Mouse (Mus musculus) kidney, adult 10 weeks (tissue): ENCODE measurements around the gene Cd160. TPM values are rescaled to one million over a fixed set of nuclear protein-coding genes. Genes with fewer than 3 reads are reported as not detected.

Experiments
- polyA plus RNA-seq: library from polyadenylated mRNA; stranded (reverse); fragments of 350-450 nt; fragmentation: Illumina TruSeq; extraction: RNeasy Lipid Tissue Mini Kit (QIAGEN cat#74804); gene quantifications from one replicate; pipeline ENCODE4 v1.2.3, GENCODE M21; 2014; ENCODE audit warnings: low read depth, low replicate concordance

Cd160 gene
- not detected for polyA plus RNA-seq

GRCm38 (mm10) chr3:96828984-96829383 is at the start of gene Cd160, which contains the start of gene Pdzk1:
TSS of gene Cd160 (minus strand) at chr3:96829351.
TSS of gene Pdzk1 (plus strand) at chr3:96829284.

Other genes with a start within 250 kb of the Cd160 start
- 45.2 TPM for gene Polr3gl, start 235.2 kb downstream of the Cd160 start, polyA plus RNA-seq
- gene Ankrd34a, start 232.7 kb downstream of the Cd160 start, polyA plus RNA-seq = not detected
- gene Lix1l, start 228.2 kb downstream of the Cd160 start, polyA plus RNA-seq = 8.7 TPM
- gene Rbm8a, start 199.4 kb downstream of the Cd160 start, polyA plus RNA-seq = 27.9 TPM
- gene Pex11b, start 194.0 kb downstream of the Cd160 start, polyA plus RNA-seq = 18.2 TPM
- not detected for gene Gm42957, start 193.9 kb downstream of the Cd160 start, polyA plus RNA-seq
- gene Itga10, start 183.8 kb downstream of the Cd160 start, polyA plus RNA-seq = 0.16 TPM
- gene Ankrd35, start 159.2 kb downstream of the Cd160 start, polyA plus RNA-seq = not detected
- gene Pias3, start 133.0 kb downstream of the Cd160 start, polyA plus RNA-seq = 2.7 TPM
- not detected for gene Nudt17, start 120.8 kb downstream of the Cd160 start, polyA plus RNA-seq
- 15.2 TPM for gene Polr3c, start 101.7 kb downstream of the Cd160 start, polyA plus RNA-seq
- 108 TPM for gene Rnf115, start 101.7 kb downstream of the Cd160 start, polyA plus RNA-seq
- gene Pdzk1, start 67 bp downstream of the Cd160 start, polyA plus RNA-seq = 451 TPM
- 3.4 TPM for gene Gja5, start 75.3 kb upstream of the Cd160 start, polyA plus RNA-seq
- gene Gpr89, start 76.0 kb upstream of the Cd160 start, polyA plus RNA-seq = 12.1 TPM
- not detected for gene Gja8, start 96.7 kb upstream of the Cd160 start, polyA plus RNA-seq